Mouse (Mus musculus): ENCODE results near the gene Obox6.

The Obox6 gene

GRCm38 (mm10) chr7:15839578-15839977 lies at the start of gene Obox6:
Obox6 (minus strand) TSS chr7:15839678.
- DNase-seq (ENCODE audit: low read depth): no peak

GRCm38 (mm10) chr7:15884127-15884526 lies 44.6 kb upstream of the Obox6 start:
- DNase-seq (ENCODE audit: low read depth): no peak

GRCm38 (mm10) chr7:15882317-15882716 lies 42.8 kb upstream of the Obox6 start, which contains the start of gene Crxos:
Crxos (plus strand) TSS chr7:15882617.
- no peak for DNase-seq (ENCODE audit: low read depth)

- no peak for DNase-seq (ENCODE audit: low read depth)
Measured at GRCm38 (mm10) chr7:15881831-15882230, 42.4 kb upstream of the Obox6 start.

GRCm38 (mm10) chr7:15881388-15881787 lies 41.9 kb upstream of the Obox6 start:
- DNase-seq (ENCODE audit: low read depth): no peak

- DNase-seq (ENCODE audit: low read depth): no peak
Measured at GRCm38 (mm10) chr7:15879756-15880155, 40.3 kb upstream of the Obox6 start, which contains the start of gene Crx. Crx (minus strand) TSS chr7:15879968.

GRCm38 (mm10) chr7:15864104-15864503 lies 24.6 kb upstream of the Obox6 start:
- no peak for DNase-seq (ENCODE audit: low read depth)

GRCm38 (mm10) chr7:15859657-15860056 lies 20.2 kb upstream of the Obox6 start:
- no peak for DNase-seq (ENCODE audit: low read depth)
